Mouse (Mus musculus) monocyte, adult 2 months (primary cell): ENCODE measurements around the gene Thbs1.

Experiments used
- DNase-seq, 2 experiments: peaks; one replicate each; pipeline ENCODE4 v3.0.0; 2022; ENCODE audit warnings: low spot score in 2 of 2, low read depth in 1 of 2

The Thbs1 gene

DNA sequence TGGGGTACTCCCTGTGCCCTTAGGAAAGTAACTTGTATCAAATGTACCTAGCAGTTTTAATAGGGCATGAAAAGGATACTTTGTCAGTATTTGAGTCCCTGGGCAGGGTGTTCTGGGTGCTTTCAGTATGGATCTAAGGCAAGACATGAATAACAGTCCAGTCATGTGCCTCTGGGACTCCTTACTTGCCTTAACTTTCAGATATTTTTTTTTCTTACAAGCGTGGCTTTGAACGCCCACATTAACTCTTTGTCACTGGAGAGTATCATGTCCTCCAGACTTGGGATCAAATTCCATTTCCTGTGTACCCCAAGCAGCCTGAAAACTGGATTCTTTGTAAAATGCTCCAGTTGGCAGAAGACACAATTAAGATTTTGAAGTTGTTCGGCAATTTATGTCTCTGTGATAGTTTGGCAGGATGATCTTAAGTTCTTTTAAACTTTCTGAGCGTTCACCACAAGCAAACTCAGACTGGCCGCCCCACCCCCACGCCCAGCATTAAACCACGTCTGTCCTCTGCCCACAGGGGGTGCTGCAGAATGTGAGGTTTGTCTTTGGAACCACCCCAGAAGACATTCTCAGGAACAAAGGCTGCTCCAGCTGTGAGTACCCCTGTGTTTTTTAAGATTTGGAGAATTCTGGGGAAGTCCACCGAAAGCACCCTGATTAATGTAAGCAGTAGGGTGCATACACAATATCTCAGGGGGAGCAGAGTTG, 2.3 kb downstream of the Thbs1 start:
- no peak for DNase-seq

DNA sequence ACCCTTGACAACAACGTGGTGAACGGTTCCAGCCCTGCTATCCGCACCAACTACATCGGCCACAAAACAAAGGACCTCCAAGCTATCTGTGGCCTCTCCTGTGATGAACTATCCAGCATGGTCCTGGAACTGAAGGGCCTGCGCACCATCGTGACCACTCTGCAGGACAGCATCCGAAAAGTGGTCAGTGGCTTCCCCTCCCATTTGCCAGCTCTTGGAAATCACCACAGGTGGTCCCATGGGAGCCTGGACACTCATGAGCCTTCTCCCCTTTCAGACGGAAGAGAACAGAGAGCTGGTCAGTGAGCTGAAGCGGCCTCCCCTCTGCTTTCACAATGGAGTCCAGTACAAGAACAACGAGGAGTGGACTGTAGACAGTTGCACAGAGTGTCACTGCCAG, 3.0 kb downstream of the Thbs1 start:
- DNase-seq, result no peak

DNA sequence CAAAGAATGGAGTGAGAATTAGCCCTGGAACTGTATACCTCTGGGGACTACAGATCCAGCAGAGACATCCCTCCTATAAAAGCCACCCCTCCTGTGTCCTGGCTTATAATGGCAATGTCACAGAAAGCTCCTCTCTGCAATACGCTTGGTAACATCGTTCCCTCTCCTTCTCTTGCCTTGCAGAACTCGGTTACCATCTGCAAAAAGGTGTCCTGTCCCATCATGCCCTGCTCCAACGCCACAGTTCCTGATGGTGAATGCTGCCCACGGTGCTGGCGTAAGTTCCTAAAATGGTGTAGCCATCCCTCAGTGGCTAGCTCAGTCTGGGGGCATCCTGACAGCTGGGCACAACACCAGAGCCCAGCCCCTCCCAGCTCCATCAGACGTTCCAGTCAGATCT, 4.0 kb downstream of the Thbs1 start:
- DNase-seq, result no peak

- DNase-seq, result no peak
Observed at GRCm38 (mm10) chr2:118116180-118116579, 4.5 kb downstream of the Thbs1 start.

DNA sequence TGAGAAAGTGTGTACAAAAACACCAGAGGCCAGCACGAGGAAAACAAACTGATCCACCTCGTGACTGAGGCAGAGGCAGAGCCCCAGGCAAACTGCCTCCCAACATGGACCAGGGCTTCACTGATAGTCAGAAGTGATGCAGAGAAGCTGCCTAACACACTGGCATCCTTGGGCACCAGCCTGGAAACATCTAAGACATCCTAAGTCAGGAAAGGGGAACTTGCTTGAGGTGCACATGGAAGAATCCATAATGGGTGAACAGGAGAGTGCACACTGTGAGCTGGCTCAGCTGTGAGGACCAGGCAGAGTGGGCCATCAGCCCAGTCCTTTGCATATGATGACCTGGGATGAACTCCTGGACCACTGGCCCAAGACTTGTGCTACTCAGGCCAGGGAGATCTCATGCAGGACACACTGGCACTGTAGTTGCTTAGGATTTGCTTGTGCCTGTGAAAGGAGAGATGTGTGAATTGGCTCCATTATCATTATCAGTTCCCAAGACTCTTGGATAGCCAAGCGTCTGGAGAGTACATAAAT, 5.1 kb downstream of the Thbs1 start:
- no peak for DNase-seq

- DNase-seq, result no peak
Observed at GRCm38 (mm10) chr2:118117401-118117800, 5.7 kb downstream of the Thbs1 start.

- DNase-seq, result no peak
Observed at GRCm38 (mm10) chr2:118118045-118118444, 6.4 kb downstream of the Thbs1 start.

- no peak for DNase-seq
Observed at GRCm38 (mm10) chr2:118118515-118118914, 6.8 kb downstream of the Thbs1 start.

GRCm38 (mm10) chr2:118119684-118120083, 8.0 kb downstream of the Thbs1 start:
- no peak for DNase-seq

- DNase-seq, result no peak
Observed at GRCm38 (mm10) chr2:118120095-118120494, 8.4 kb downstream of the Thbs1 start.

- no peak for DNase-seq
Observed at GRCm38 (mm10) chr2:118120751-118121150, 9.1 kb downstream of the Thbs1 start.

GRCm38 (mm10) chr2:118122291-118122690, 10.6 kb downstream of the Thbs1 start:
- no peak for DNase-seq

- no peak for DNase-seq
Observed at GRCm38 (mm10) chr2:118123743-118124142, 12.1 kb downstream of the Thbs1 start.

DNA sequence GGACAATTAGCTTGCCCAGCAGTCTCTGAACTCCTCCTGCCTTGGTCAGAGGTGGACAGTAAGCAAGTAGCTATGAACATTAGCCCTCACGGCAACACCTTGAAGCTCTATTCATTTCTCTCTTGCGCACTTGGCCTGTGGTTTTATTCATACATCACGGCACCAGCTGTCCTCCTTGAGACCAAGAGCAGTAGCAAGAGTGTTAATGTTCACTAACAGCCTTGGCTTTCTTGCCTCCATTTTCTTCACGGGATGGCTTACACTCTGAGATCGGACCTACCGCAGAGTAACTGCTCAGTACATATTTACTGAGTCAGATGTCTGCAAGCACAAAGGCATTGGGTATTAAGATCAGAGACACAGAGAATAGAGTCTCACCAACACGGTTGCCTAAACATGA, 12.8 kb downstream of the Thbs1 start:
- no peak for DNase-seq

DNA sequence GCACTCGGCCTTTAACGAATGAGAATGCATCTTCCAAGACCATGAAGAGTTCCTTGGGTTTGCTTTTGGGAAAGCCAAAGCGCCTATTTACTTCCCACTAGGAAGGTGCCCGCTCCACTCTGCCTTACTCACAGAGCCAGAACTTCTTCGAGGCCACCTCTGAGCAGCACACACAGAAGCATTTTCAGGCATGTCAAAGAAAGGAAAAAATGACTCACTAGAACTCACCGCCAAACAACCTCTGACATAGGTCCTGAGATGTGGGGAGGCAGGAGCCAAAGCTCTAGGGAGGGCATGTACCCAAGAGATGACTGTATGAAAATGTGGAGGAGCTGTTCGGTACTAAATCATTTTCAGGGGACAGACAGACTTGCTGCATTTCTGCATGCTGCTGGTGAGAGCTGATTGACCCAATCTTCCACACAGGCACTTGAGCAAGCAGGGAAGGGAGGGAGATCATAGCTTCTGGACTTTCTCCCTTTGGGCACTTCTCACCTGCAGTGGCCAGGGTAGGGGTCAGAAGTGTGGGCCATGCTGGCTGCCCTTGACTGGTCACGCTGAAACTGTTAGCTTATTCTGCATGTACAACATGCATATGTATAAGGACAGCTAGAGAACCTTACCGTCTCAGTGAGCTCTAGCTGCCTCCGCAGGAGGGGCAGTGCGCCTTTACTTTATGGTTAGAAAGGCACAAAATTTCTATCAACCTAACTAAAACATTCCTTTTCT, 13.7 kb downstream of the Thbs1 start:
- DNase-seq, result no peak

- DNase-seq, result no peak
Observed at GRCm38 (mm10) chr2:118125943-118126470, 14.3 kb downstream of the Thbs1 start.

DNA sequence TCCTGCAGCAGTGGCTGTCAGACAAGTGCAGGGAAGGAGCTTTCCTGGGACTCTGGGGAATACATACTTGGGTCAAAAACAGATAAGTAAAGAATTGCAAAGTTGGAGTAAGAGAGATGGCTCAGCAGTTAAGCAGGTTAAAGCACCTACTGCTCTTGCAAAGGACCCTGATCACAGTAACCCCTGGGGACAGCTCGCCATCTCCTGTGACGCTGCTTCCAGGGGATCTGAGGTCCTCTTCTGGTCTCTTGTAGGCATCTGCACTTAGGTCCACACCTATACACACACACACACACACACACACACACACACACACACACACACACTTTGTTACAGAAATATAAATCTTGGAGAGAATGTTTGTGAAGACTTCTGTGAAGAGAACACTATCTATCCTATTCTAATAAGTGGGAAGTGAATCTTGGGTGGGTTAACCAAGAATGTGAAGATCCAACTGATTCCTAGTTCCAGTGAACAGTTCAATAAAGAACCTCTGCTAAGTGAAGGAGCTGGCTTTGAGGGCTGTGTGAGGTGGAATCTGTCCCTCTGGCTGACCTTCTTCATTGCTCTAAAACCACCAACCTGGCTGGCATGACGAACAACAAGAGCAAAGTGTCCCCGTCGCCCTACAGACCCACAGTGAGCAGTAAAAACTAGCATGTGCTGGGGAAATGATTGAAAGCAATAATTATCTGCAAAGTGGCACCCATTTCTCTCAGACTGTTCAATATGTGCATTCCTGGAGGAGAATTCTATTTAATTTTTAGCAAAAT, 16.0 kb downstream of the Thbs1 start:
- no peak for DNase-seq

GRCm38 (mm10) chr2:118128313-118128712, 16.6 kb downstream of the Thbs1 start:
- DNase-seq, result no peak

DNA sequence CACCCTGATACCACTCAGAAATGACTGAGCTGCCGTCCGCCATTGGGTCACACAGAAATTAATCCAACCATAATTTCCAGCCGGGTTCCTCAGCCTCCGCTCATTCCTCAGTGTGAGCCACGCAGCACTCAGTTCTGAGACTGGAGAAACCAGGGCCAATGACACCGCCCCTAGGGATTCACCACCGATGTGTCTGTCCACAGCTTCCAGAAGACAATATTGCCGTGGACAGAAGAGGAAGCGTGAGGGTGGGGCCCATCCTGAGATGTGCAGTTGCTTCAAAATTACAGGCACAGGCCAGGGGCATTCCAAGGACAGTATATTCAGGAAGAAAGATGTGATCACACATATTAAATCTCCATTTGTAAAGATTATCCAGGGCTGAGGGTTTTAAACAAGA, 25.4 kb downstream of the Thbs1 start:
- DNase-seq, result no peak

GRCm38 (mm10) chr2:118137776-118138175, 26.1 kb downstream of the Thbs1 start:
- no peak for DNase-seq

DNA sequence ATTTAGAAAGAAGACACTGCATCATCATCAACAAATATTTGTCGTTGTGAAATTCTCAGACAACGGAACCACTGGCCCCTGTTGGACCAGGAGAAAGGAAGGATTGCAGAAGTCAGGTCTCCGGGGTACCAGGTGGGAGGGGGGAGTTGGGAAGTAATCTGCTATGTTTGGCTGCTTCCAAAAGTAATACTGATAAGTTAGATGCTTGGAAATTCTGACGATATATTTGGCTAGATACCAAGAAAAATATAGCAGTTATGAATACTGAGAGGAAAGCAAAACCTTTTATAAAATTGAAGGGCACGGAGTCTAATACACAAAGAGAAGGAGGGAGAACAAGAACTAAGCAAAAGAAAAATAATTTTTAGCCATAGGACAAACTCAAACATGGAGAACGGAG, 27.6 kb downstream of the Thbs1 start:
- DNase-seq, result no peak

- DNase-seq, result no peak
Observed at GRCm38 (mm10) chr2:118141651-118142050, 30.0 kb downstream of the Thbs1 start.
